Mouse (Mus musculus) hindbrain, embryonic 15.5 days (tissue): ENCODE results near the gene Gm10309. TPM values are rescaled to one million over a fixed set of nuclear protein-coding genes. Genes with fewer than 3 reads are reported as not detected.

Experiments
- ATAC-seq: fragments of 200-750 bp; cut with Nextera tagmentation; 2 replicates; pipeline ENCODE4 v1.8.0; 2017; ENCODE audit warnings: low read depth, moderate number of reproducible peaks, moderate TSS enrichment; ENCODE audit not compliant: low FRiP score
- H3K27ac ChIP-seq: fragments of 300-500 bp; sonication (generic); replicated peaks from 2 replicates; pipeline ENCODE4 v1.5.1; 2015; ENCODE audit warnings: mild to moderate bottlenecking, inconsistent platforms
- H3K27me3 ChIP-seq: fragments of 300-500 bp; sonication (generic); 2 replicates; pipeline ENCODE4 v1.6.1; 2015; ENCODE audit warnings: control low read depth, inconsistent platforms
- H3K36me3 ChIP-seq: fragments of 300-500 bp; sonication (generic); 2 replicates; pipeline ENCODE4 v1.6.1; 2015; ENCODE audit warnings: control low read depth, inconsistent platforms
- H3K4me1 ChIP-seq: fragments of 300-500 bp; sonication (generic); replicated peaks from 2 replicates; pipeline ENCODE4 v1.6.1; 2015; ENCODE audit warnings: control low read depth, inconsistent platforms
- H3K4me2 ChIP-seq: fragments of 300-500 bp; sonication (generic); 2 replicates; pipeline ENCODE4 v1.6.1; 2015; ENCODE audit warnings: moderate library complexity, mild to moderate bottlenecking, inconsistent platforms
- H3K4me3 ChIP-seq: fragments of 300-500 bp; sonication (generic); 2 replicates; pipeline ENCODE4 v1.5.1; 2015; ENCODE audit warnings: mild to moderate bottlenecking, inconsistent platforms
- H3K9ac ChIP-seq: fragments of 300-500 bp; sonication (generic); 2 replicates; pipeline ENCODE4 v1.6.1; 2015; ENCODE audit warnings: inconsistent platforms
- H3K9me3 ChIP-seq: fragments of 300-500 bp; sonication (generic); 2 replicates; pipeline ENCODE4 v1.6.1; 2016; ENCODE audit warnings: control low read depth, inconsistent platforms
- WGBS: fragments of 180-500 bp; shearing (Covaris S2); methylation state at CpG from one replicate; pipeline ENCODE4 v1.1.7; 2015; 5-methylcytosine and 5-hydroxymethylcytosine counted together
- polyA plus RNA-seq: library from polyadenylated mRNA; unstranded; fragments of >200 nt; fragmentation: Nextera tagmentation; extraction: Ambion mirVana; gene quantifications from 2 replicates; pipeline ENCODE4 v1.2.1, GENCODE M21; 2015

Gm10309 gene
- polyA plus RNA-seq, 1 experiment from 2014 or later = 0.17 TPM

- ATAC-seq = no peak
- Histone ChIP-seq H3K4me2 (no peak overlapping the region), H3K4me1 (0 out of 2 replicates have a peak, but pooled peaks cover 4% of the 10 kb centered on the region), H3K36me3 (no peaks in the 10 kb centered on the region), H3K9ac (no peak overlapping the region), H3K4me3 (no peak overlapping the region), H3K9me3 (no peaks in the 10 kb centered on the region), H3K27ac (no peak overlapping the region), H3K27me3 (no peaks in the 10 kb centered on the region)
- 70% methylated on average over 19 of the region's 19 CpGs for WGBS
Measured at GRCm38 (mm10) chr17:86507342-86508211, 2.5 kb upstream of the Gm10309 start.

DNA sequence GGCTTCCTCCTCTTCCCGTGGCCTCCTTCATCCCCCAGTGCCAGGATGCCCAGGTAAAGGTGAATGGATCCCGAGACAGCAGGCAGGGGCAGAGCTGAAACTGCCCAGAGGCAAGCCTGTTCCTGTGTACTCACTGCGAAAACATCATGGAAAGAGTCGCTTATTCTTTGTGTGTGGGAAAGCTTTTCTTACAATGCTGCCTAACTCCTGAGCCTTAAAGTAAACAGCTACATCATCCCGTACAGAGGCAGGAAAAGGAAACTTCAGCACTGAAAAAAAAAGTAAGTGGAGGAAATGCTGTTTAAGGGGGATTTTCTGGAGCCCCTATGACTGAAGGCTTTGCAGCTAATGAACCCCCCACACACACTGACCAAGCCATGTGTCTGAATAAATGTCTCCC, 1.8 kb upstream of the Gm10309 start:
- no peak for ATAC-seq
- WGBS = 83% methylated on average over 5 of the region's 5 CpGs
- Histone ChIP-seq H3K36me3 (no peaks in the 10 kb centered on the region), H3K4me2 (no peak overlapping the region), H3K4me1 (0 out of 2 replicates have a peak, but pooled peaks cover 4% of the 10 kb centered on the region), H3K9ac (no peak overlapping the region), H3K27ac (no peak overlapping the region; the same call in 1 of the 2 replicates), H3K27me3 (no peaks in the 10 kb centered on the region), H3K9me3 (no peaks in the 10 kb centered on the region), H3K4me3 (no peak overlapping the region)

DNA sequence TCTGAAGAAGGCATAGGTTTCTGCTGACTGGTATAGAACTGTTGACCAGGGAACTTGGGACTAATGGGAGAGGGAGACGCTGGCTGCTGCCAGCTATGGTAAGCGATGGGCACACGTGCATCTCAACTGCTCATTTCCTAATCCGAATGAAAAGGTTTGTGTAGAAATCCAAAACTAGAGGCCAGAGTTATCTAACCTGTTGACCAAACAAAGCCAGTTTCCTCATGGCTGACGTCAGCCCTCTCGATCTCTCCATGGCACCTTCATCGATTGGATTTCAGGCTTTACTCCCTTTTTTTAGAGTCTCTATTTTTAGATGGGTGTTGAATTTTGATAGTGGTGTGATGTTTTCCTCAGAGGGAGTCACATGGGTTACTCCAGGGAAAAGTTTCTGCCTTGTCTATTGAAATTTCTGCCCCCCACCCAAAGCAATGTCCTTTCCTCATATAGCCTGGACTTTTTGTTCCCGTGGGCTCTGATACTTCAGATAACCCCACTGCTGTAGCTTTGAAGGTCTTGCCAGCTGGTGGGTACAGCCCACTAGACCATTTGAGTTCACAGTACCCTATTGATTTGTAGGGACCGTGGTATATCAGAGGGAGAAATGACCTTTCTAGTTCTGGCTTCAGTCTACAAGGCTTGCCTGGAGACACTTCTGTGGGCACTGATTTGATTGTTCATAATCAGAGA, 1.7 kb downstream of the Gm10309 start:
- Histone ChIP-seq H3K4me3 (no peak overlapping the region), H3K27ac (no peak overlapping the region), H3K9ac (no peak overlapping the region), H3K4me1 (0 out of 2 replicates have a peak, but pooled peaks cover 4% of the 10 kb centered on the region), H3K4me2 (no peak overlapping the region), H3K9me3 (no peaks in the 10 kb centered on the region), H3K27me3 (no peaks in the 10 kb centered on the region), H3K36me3 (no peaks in the 10 kb centered on the region; the same call in 1 of the 2 replicates)
- no peak for ATAC-seq
- WGBS = 95% methylated on average over 9 of the region's 9 CpGs

GRCm38 (mm10) chr17:86501393-86501792, 3.6 kb downstream of the Gm10309 start:
- H3K27me3 ChIP-seq = no peaks in the 10 kb centered on the region
- no peak for ATAC-seq
- no peaks in the 10 kb centered on the region for H3K4me1 ChIP-seq
- 93% methylated on average over 4 of the region's 4 CpGs for WGBS
- no peak overlapping the region for H3K4me3 ChIP-seq
- H3K36me3 ChIP-seq = no peaks in the 10 kb centered on the region; the same call in 1 of the 2 replicates
- no peak overlapping the region for H3K4me2 ChIP-seq
- H3K9ac ChIP-seq = no peak overlapping the region
- H3K27ac ChIP-seq = no peak overlapping the region
- H3K9me3 ChIP-seq = no peaks in the 10 kb centered on the region

- H3K27ac ChIP-seq = peak overlapping the region; percentile 41; the same call in 1 of the 2 replicates
- 71% methylated on average over 15 of the region's 15 CpGs for WGBS
- H3K4me3 ChIP-seq = no peak overlapping the region
- no peak overlapping the region for H3K4me2 ChIP-seq
- no peaks in the 10 kb centered on the region; the same call in 1 of the 2 replicates for H3K36me3 ChIP-seq
- H3K9me3 ChIP-seq = no peaks in the 10 kb centered on the region
- ATAC-seq = no peak
- no peaks in the 10 kb centered on the region for H3K4me1 ChIP-seq
- H3K27me3 ChIP-seq = no peaks in the 10 kb centered on the region
- H3K9ac ChIP-seq = no peak overlapping the region
Measured at GRCm38 (mm10) chr17:86499359-86500045, 5.5 kb downstream of the Gm10309 start.

DNA sequence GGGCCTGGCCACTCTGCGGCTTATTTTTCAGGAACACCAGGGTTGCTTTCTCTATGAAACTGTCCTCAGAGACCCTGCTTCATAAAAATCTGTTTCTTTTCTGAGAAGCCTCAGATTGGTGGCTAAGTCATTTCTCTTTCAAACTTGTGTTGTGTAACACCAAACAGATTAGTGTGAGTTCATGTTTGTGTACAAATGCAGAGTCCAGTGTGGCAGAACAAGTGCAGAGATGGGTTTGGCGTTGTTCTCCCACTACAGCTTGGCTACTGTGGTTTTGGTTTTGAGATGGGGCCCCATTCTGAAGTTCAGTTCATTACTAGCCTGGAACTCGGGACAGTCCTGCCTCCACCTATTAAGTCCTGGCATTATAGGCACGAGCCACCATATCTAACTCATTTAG, 7.7 kb downstream of the Gm10309 start:
- no peaks in the 10 kb centered on the region for H3K4me1 ChIP-seq
- H3K27me3 ChIP-seq = no peaks in the 10 kb centered on the region
- no peaks in the 10 kb centered on the region; the same call in 1 of the 2 replicates for H3K36me3 ChIP-seq
- WGBS = 84% methylated on average over 4 of the region's 4 CpGs
- ATAC-seq = no peak
- no peak overlapping the region for H3K9ac ChIP-seq
- no peak overlapping the region for H3K4me2 ChIP-seq
- no peak overlapping the region for H3K27ac ChIP-seq
- H3K4me3 ChIP-seq = no peak overlapping the region
- H3K9me3 ChIP-seq = no peaks in the 10 kb centered on the region

- 0 out of 2 replicates have a peak, but pooled peaks have one; percentile 42 for ATAC-seq
- H3K27ac ChIP-seq = no peak overlapping the region
Measured at GRCm38 (mm10) chr17:86496123-86496771, 8.8 kb downstream of the Gm10309 start.

GRCm38 (mm10) chr17:86494895-86495294, 10.1 kb downstream of the Gm10309 start:
- WGBS = 76% methylated on average over 6 of the region's 6 CpGs
- no peaks in the 10 kb centered on the region for H3K4me1 ChIP-seq
- no peak overlapping the region for H3K4me3 ChIP-seq
- no peaks in the 10 kb centered on the region for H3K9me3 ChIP-seq
- H3K27me3 ChIP-seq = no peaks in the 10 kb centered on the region
- H3K4me2 ChIP-seq = no peak overlapping the region
- ATAC-seq = no peak
- no peak overlapping the region for H3K9ac ChIP-seq
- no peaks in the 10 kb centered on the region; the same call in 1 of the 2 replicates for H3K36me3 ChIP-seq
- no peak overlapping the region for H3K27ac ChIP-seq

More at GRCm38 (mm10) chr17:86496123-86496771, 8.8 kb downstream of the Gm10309 start:
- Histone ChIP-seq H3K4me2 (no peak overlapping the region), H3K9ac (no peak overlapping the region), H3K36me3 (no peaks in the 10 kb centered on the region; the same call in 1 of the 2 replicates), H3K27me3 (no peaks in the 10 kb centered on the region), H3K4me1 (no peaks in the 10 kb centered on the region), H3K4me3 (no peak overlapping the region), H3K9me3 (no peaks in the 10 kb centered on the region)
- WGBS = 90% methylated on average over 9 of the region's 9 CpGs

DNA sequence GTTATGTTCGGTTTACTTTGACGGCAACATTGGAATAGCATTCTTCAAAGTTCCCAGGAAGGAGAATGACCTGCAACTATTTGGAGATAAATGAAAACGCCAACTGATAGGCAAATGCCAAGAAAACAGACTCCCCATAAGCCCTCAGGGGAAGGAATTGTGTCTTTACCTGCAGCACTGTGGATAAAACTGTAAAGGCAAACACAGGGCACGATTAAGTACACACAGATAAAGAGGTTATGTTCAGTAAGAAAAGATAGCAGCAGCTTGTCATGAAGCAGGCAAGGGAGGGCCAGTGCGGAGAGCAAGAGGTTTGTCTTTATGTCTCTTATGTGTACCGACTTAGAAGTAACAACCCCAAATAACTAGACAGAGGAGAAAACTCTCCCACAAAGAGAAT, 10.5 kb downstream of the Gm10309 start:
- Histone ChIP-seq H3K36me3 (no peaks in the 10 kb centered on the region; the same call in 1 of the 2 replicates), H3K27me3 (no peaks in the 10 kb centered on the region), H3K9ac (no peak overlapping the region), H3K9me3 (no peaks in the 10 kb centered on the region), H3K4me2 (no peak overlapping the region), H3K4me3 (no peak overlapping the region), H3K4me1 (no peaks in the 10 kb centered on the region), H3K27ac (no peak overlapping the region)
- ATAC-seq = no peak
- WGBS = 89% methylated on average over 6 of the region's 6 CpGs

GRCm38 (mm10) chr17:86493891-86494420, 11.1 kb downstream of the Gm10309 start:
- H3K36me3 ChIP-seq = no peaks in the 10 kb centered on the region; the same call in 1 of the 2 replicates
- 89% methylated on average over 8 of the region's 8 CpGs for WGBS
- no peaks in the 10 kb centered on the region for H3K9me3 ChIP-seq
- no peak overlapping the region for H3K27ac ChIP-seq
- no peak overlapping the region for H3K4me2 ChIP-seq
- H3K4me3 ChIP-seq = no peak overlapping the region
- H3K4me1 ChIP-seq = no peaks in the 10 kb centered on the region
- no peak overlapping the region for H3K9ac ChIP-seq
- H3K27me3 ChIP-seq = no peaks in the 10 kb centered on the region
- ATAC-seq = no peak

DNA sequence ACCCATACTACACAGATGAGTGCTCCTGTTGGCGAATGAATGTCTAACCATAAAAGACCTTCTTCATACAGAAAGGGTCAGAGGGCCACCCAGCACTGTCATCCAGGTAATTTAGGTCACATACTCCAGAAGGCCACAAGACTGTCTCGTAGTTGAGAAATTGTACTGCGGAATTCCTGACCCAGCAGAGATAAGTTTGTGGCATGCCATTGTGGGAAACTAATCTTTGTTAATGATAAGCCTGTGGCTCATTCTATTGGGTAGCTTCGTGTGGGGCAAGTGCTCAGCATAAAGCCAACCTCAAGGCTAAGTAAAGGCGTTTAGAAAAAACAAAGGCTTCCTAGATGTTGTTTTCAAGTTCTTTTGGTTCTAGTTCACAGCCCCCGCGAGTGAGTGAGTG, 12.7 kb downstream of the Gm10309 start:
- H3K4me3 ChIP-seq = no peak overlapping the region
- ATAC-seq = no peak

More for the DNA sequence above, 12.7 kb downstream of the Gm10309 start:
- Histone ChIP-seq H3K4me2 (no peak overlapping the region), H3K36me3 (no peaks in the 10 kb centered on the region), H3K27me3 (no peaks in the 10 kb centered on the region), H3K27ac (no peak overlapping the region), H3K4me1 (no peaks in the 10 kb centered on the region), H3K9me3 (no peaks in the 10 kb centered on the region), H3K9ac (no peak overlapping the region)
- WGBS = 90% methylated on average over 7 of the region's 7 CpGs
